Mouse (Mus musculus) stomach, postnatal 0 days (tissue): Measurements from ENCODE around the gene Atp5g3. TPM values are rescaled to one million over a fixed set of nuclear protein-coding genes. Genes with fewer than 3 reads are reported as not detected.

Source experiments
- ATAC-seq: fragments of 200-750 bp; cut with Nextera tagmentation; 2 replicates; pipeline ENCODE4 v1.8.0; 2017; ENCODE audit not compliant: low FRiP score, low TSS enrichment
- DNase-seq: peaks from one replicate; pipeline ENCODE4 v3.0.0-alpha.2; 2016; ENCODE audit warnings: low spot score
- H3K27ac ChIP-seq: fragments of 300-500 bp; sonication (generic); replicated peaks from 2 replicates; pipeline ENCODE4 v1.5.1; 2014; ENCODE audit warnings: mild to moderate bottlenecking, control low read depth
- H3K27me3 ChIP-seq: fragments of 300-500 bp; sonication (generic); 2 replicates; pipeline ENCODE4 v1.6.1; 2014; ENCODE audit warnings: low read length; ENCODE audit not compliant: control insufficient read depth, insufficient read depth
- H3K36me3 ChIP-seq: fragments of 300-500 bp; sonication (generic); 2 replicates; pipeline ENCODE4 v1.6.1; 2014; ENCODE audit warnings: low read length, mixed read lengths; ENCODE audit not compliant: control insufficient read depth, insufficient read depth
- H3K4me1 ChIP-seq: fragments of 300-500 bp; sonication (generic); replicated peaks from 2 replicates; pipeline ENCODE4 v1.6.1; 2014; ENCODE audit warnings: antibody characterized with exemption; ENCODE audit not compliant: control insufficient read depth, insufficient read depth
- H3K4me2 ChIP-seq: fragments of 300-500 bp; sonication (generic); replicated peaks from 2 replicates; pipeline ENCODE4 v1.6.1; 2014; ENCODE audit warnings: low read depth, mild to moderate bottlenecking, control low read depth, moderate library complexity
- H3K4me3 ChIP-seq: fragments of 300-500 bp; sonication (generic); 2 replicates; pipeline ENCODE4 v1.5.1; 2014; ENCODE audit warnings: low read depth, low read length, control low read depth
- H3K9ac ChIP-seq: fragments of 300-500 bp; sonication (generic); 2 replicates; pipeline ENCODE4 v1.6.1; 2014; ENCODE audit warnings: mild to moderate bottlenecking, low read length, control low read depth, mixed read lengths
- H3K9me3 ChIP-seq: fragments of 300-500 bp; sonication (generic); 2 replicates; pipeline ENCODE4 v1.6.1; 2016; ENCODE audit warnings: low read length; ENCODE audit not compliant: control insufficient read depth
- CTCF ChIP-seq: IDR thresholded peaks from 2 replicates; pipeline ENCODE4 v1.5.1; 2016; ENCODE audit warnings: antibody characterized with exemption, low read depth, mild to moderate bottlenecking, moderate library complexity
- EP300 ChIP-seq: optimal IDR thresholded peaks from 2 replicates; pipeline ENCODE3; 2016; ENCODE audit warnings: antibody characterized with exemption
- WGBS: fragments of 180-500 bp; shearing (Covaris S2); extraction: QIAGEN DNeasy Blood & Tissue Kit; methylation state at CpG from one replicate; pipeline ENCODE4 v1.1.7; 2014; 5-methylcytosine and 5-hydroxymethylcytosine counted together
- polyA plus RNA-seq: library from polyadenylated mRNA; unstranded; fragments of >200 nt; fragmentation: Nextera tagmentation; extraction: Ambion mirVana; gene quantifications from 2 replicates; pipeline ENCODE4 v1.2.1, GENCODE M21; 2015

The Atp5g3 gene
- polyA plus RNA-seq, 1 experiment from 2014 or later = 1,478 TPM

DNA sequence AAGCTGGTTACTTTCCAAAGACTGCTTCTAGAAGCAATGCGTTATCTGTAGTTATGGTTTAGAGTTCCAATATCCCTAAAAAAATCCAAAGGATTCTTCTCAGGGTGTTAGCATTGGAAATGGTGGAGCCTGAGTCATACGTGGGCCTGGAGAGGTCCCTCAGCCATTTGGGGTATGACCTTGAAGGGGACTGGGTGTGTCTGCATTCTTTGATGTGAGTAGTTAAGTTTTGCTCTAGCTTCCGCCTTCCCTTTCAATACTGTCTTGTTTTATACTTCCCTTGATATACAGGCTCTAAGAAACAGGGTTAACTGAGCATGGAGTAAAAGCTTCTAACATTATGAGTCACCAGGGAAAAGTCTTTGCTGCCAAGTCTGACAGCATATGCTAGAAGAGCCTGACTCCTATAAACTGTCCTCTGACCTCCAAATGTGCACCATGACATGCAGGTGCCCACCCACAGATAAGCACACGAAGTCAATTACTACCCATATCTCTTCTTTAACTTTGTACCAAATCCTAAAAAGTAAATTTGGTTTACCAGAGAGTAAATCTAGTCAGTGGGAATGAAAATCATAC, 51.0 kb downstream of the Atp5g3 start:
- Histone ChIP-seq H3K4me2 (no peak overlapping the region), H3K9me3 (no peaks in the 10 kb centered on the region), H3K27ac (0 out of 2 replicates have a peak overlapping the region, but pooled peaks have one; percentile 24), H3K9ac (no peak overlapping the region), H3K36me3 (no peaks in the 10 kb centered on the region), H3K27me3 (no peaks in the 10 kb centered on the region), H3K4me3 (no peak overlapping the region), H3K4me1 (no peaks in the 10 kb centered on the region)
- ATAC-seq (peak; percentile 21; the same call in 1 of the 2 replicates), DNase-seq (no peak)
- 63% methylated on average over 4 of the region's 4 CpGs for WGBS
- TF ChIP-seq EP300 = no peak
- no peak for TF ChIP-seq CTCF

Other genes with a start within 250 kb of the Atp5g3 start
- 7.4 and 9.4 TPM in 2 replicates for gene Chn1, start 136.0 kb downstream of the Atp5g3 start, polyA plus RNA-seq
- 20.7 and 21.4 TPM in 2 replicates for gene Atf2, start 18.7 kb downstream of the Atp5g3 start, polyA plus RNA-seq